Mouse (Mus musculus) kidney, adult 18-20 months (tissue): ENCODE measurements around the gene Tenm3.

Experiments
- DNase-seq: peaks from one replicate; pipeline ENCODE4 v3.0.0; 2021

The Tenm3 gene

GRCm38 (mm10) chr8:48572345-48572744, 271.4 kb downstream of the Tenm3 start:
- no peak for DNase-seq

GRCm38 (mm10) chr8:48568608-48569007, 275.1 kb downstream of the Tenm3 start:
- DNase-seq = no peak

GRCm38 (mm10) chr8:48567929-48568607, 275.7 kb downstream of the Tenm3 start:
- DNase-seq = no peak

- DNase-seq = no peak
These were observed 283.5 kb downstream of the Tenm3 start for GRCm38 (mm10) chr8:48560227-48560626.

- DNase-seq = peak; percentile 16
These were observed 288.1 kb downstream of the Tenm3 start for GRCm38 (mm10) chr8:48555546-48556141.

GRCm38 (mm10) chr8:48554762-48555545, 288.8 kb downstream of the Tenm3 start:
- peak; percentile 50 for DNase-seq

GRCm38 (mm10) chr8:48553791-48554288, 289.9 kb downstream of the Tenm3 start:
- DNase-seq = no peak

- no peak for DNase-seq
These were observed 291.4 kb downstream of the Tenm3 start for GRCm38 (mm10) chr8:48552306-48552705.

GRCm38 (mm10) chr8:48551370-48551769, 292.4 kb downstream of the Tenm3 start:
- DNase-seq = no peak

GRCm38 (mm10) chr8:48548908-48549307, 294.8 kb downstream of the Tenm3 start:
- DNase-seq = no peak

- no peak for DNase-seq
These were observed 298.1 kb downstream of the Tenm3 start for GRCm38 (mm10) chr8:48545631-48546030.

- no peak for DNase-seq
These were observed 298.9 kb downstream of the Tenm3 start for GRCm38 (mm10) chr8:48544840-48545239.

- DNase-seq = no peak
These were observed 301.6 kb downstream of the Tenm3 start for GRCm38 (mm10) chr8:48542141-48542540.

- no peak for DNase-seq
These were observed 302.9 kb downstream of the Tenm3 start for GRCm38 (mm10) chr8:48540894-48541293.

- no peak for DNase-seq
These were observed 307.9 kb downstream of the Tenm3 start for GRCm38 (mm10) chr8:48535833-48536232.

- no peak for DNase-seq
These were observed 312.0 kb downstream of the Tenm3 start for GRCm38 (mm10) chr8:48531795-48532194.

GRCm38 (mm10) chr8:48530916-48531570, 312.7 kb downstream of the Tenm3 start:
- no peak for DNase-seq

GRCm38 (mm10) chr8:48527418-48527817, 316.3 kb downstream of the Tenm3 start:
- no peak for DNase-seq

GRCm38 (mm10) chr8:48522536-48523123, 321.1 kb downstream of the Tenm3 start:
- DNase-seq = no peak

- no peak for DNase-seq
These were observed 321.7 kb downstream of the Tenm3 start for GRCm38 (mm10) chr8:48522004-48522403.

- no peak for DNase-seq
These were observed 326.3 kb downstream of the Tenm3 start for GRCm38 (mm10) chr8:48517431-48517830.

- DNase-seq = no peak
These were observed 329.5 kb downstream of the Tenm3 start for GRCm38 (mm10) chr8:48514230-48514629.

GRCm38 (mm10) chr8:48513801-48514200, 329.9 kb downstream of the Tenm3 start:
- no peak for DNase-seq
